Mouse (Mus musculus) CD4-positive naive resting alpha-beta T cell, adult 76 days (primary cell): ENCODE data around the gene Orc5. TPM values are rescaled to one million over a fixed set of nuclear protein-coding genes. Genes with fewer than 3 reads are reported as not detected.

Source experiments
- total RNA-seq: library from RNA; stranded (reverse); gene quantifications from one replicate; pipeline ENCODE4 v1.2.4, GENCODE M21; 2023

The Orc5 gene
- 26.5 TPM for total RNA-seq

GRCm38 (mm10) chr5:22550033-22550551 lies at the start of gene Orc5:
Orc5 (minus strand) TSS chr5:22550429.

Other genes with a start within 250 kb of the Orc5 start
- 0.70 TPM for gene Reln, start 205.7 kb downstream of the Orc5 start, total RNA-seq
- not detected for gene Lhfpl3, start 195.6 kb upstream of the Orc5 start, total RNA-seq